Mouse (Mus musculus) heart, embryonic 13.5 days (tissue): ENCODE measurements around the gene Samd4b. TPM values are rescaled to one million over a fixed set of nuclear protein-coding genes. Genes with fewer than 3 reads are reported as not detected.

Source experiments
- ATAC-seq: fragments of 200-750 bp; cut with Nextera tagmentation; 2 replicates; pipeline ENCODE4 v1.8.0; 2017; ENCODE audit warnings: moderate TSS enrichment; ENCODE audit not compliant: insufficient number of reproducible peaks, low FRiP score, low TSS enrichment; ENCODE audit errors: extremely low read depth
- H3K27ac ChIP-seq: fragments of 300-500 bp; sonication (generic); replicated peaks from 2 replicates; pipeline ENCODE4 v1.5.1; 2015; ENCODE audit warnings: moderate library complexity, mild to moderate bottlenecking, inconsistent platforms
- H3K27me3 ChIP-seq: fragments of 300-500 bp; sonication (generic); replicated peaks from 2 replicates; pipeline ENCODE4 v1.6.1; 2015; ENCODE audit warnings: mild to moderate bottlenecking, inconsistent platforms
- H3K36me3 ChIP-seq: fragments of 300-500 bp; sonication (generic); 2 replicates; pipeline ENCODE4 v1.6.1; 2015; ENCODE audit warnings: mild to moderate bottlenecking, inconsistent platforms
- H3K4me1 ChIP-seq: fragments of 300-500 bp; sonication (generic); 2 replicates; pipeline ENCODE4 v1.6.1; 2015; ENCODE audit warnings: inconsistent platforms
- H3K4me2 ChIP-seq: fragments of 300-500 bp; sonication (generic); 2 replicates; pipeline ENCODE4 v1.6.1; 2015; ENCODE audit warnings: inconsistent platforms, mild to moderate bottlenecking, moderate library complexity
- H3K4me3 ChIP-seq: fragments of 300-500 bp; sonication (generic); 2 replicates; pipeline ENCODE4 v1.5.1; 2015; ENCODE audit warnings: moderate library complexity, mild to moderate bottlenecking, inconsistent platforms
- H3K9ac ChIP-seq: fragments of 300-500 bp; sonication (generic); 2 replicates; pipeline ENCODE4 v1.6.1; 2015; ENCODE audit warnings: inconsistent platforms, mild to moderate bottlenecking, moderate library complexity
- H3K9me3 ChIP-seq: fragments of 300-500 bp; sonication (generic); 2 replicates; pipeline ENCODE4 v1.6.1; 2016; ENCODE audit warnings: inconsistent platforms
- WGBS: fragments of 180-500 bp; shearing (Covaris S2); methylation state at CpG from one replicate; pipeline ENCODE4 v1.1.7; 2015; ENCODE audit warnings: mixed read lengths; 5-methylcytosine and 5-hydroxymethylcytosine counted together
- polyA plus RNA-seq: library from polyadenylated mRNA; unstranded; fragments of >200 nt; fragmentation: Nextera tagmentation; extraction: Ambion mirVana; gene quantifications from 2 replicates; pipeline ENCODE4 v1.2.1, GENCODE M21; 2015

Samd4b gene
- polyA plus RNA-seq, 1 experiment from 2014 or later, result 23.3 TPM

GRCm38 (mm10) chr7:28381938-28382337 is 216.0 kb downstream of the Samd4b start:
- Histone ChIP-seq H3K4me3 (peak overlapping the region; percentile 46), H3K27me3 (no peaks in the 10 kb centered on the region), H3K36me3 (peaks cover 29% of the 10 kb centered on the region), H3K9ac (peak overlapping the region; percentile 85), H3K4me1 (peaks cover 65% of the 10 kb centered on the region), H3K9me3 (no peaks in the 10 kb centered on the region), H3K27ac (peak overlapping the region; percentile 100), H3K4me2 (peak overlapping the region; percentile 88)
- ATAC-seq, result peak; percentile 35; the same call in 1 of the 2 replicates
- under 1% methylated on average over 20 of the region's 20 CpGs for WGBS

GRCm38 (mm10) chr7:28381017-28381790 is 216.7 kb downstream of the Samd4b start:
- H3K27ac ChIP-seq, result peak overlapping the region; percentile 100
- H3K36me3 ChIP-seq, result peaks cover 28% of the 10 kb centered on the region
- H3K9ac ChIP-seq, result peak overlapping the region; percentile 85
- peaks cover 70% of the 10 kb centered on the region for H3K4me1 ChIP-seq
- peak; percentile 14 for ATAC-seq
- H3K27me3 ChIP-seq, result no peaks in the 10 kb centered on the region
- H3K4me2 ChIP-seq, result peak overlapping the region; percentile 88
- WGBS, result 5% methylated on average over 30 of the region's 30 CpGs
- no peaks in the 10 kb centered on the region for H3K9me3 ChIP-seq
- peak overlapping the region; percentile 46 for H3K4me3 ChIP-seq

- Histone ChIP-seq H3K27me3 (no peaks in the 10 kb centered on the region), H3K4me3 (peak within 1 kb of the TSS; percentile 87), H3K27ac (peak within 1 kb of the TSS; percentile 100), H3K4me1 (peaks cover 73% of the 10 kb centered on the region), H3K36me3 (peaks cover 20% of the 10 kb centered on the region), H3K9me3 (no peaks in the 10 kb centered on the region), H3K9ac (peak within 1 kb of the TSS; percentile 98), H3K4me2 (peak within 1 kb of the TSS; percentile 88)
- ATAC-seq, result no peak
- WGBS, result 45% methylated on average over 17 of the region's 17 CpGs
Measured at GRCm38 (mm10) chr7:28380237-28381016, 217.5 kb downstream of the Samd4b start, which contains the start of gene Zfp36. Zfp36 (minus strand) TSS chr7:28380253.

GRCm38 (mm10) chr7:28378769-28379651 is 218.9 kb downstream of the Samd4b start:
- peak; percentile 46 for ATAC-seq
- peak overlapping the region; percentile 87 for H3K4me3 ChIP-seq
- peaks cover 14% of the 10 kb centered on the region for H3K36me3 ChIP-seq
- no peaks in the 10 kb centered on the region for H3K27me3 ChIP-seq
- peaks cover 82% of the 10 kb centered on the region for H3K4me1 ChIP-seq
- H3K9me3 ChIP-seq, result no peaks in the 10 kb centered on the region
- H3K9ac ChIP-seq, result peak overlapping the region; percentile 98
- H3K4me2 ChIP-seq, result peak overlapping the region; percentile 88
- WGBS, result under 1% methylated on average over 53 of the region's 53 CpGs
- H3K27ac ChIP-seq, result peak overlapping the region; percentile 100

- Histone ChIP-seq H3K27ac (peak overlapping the region; percentile 100), H3K4me3 (peak overlapping the region; percentile 87), H3K27me3 (no peaks in the 10 kb centered on the region), H3K4me2 (peak overlapping the region; percentile 88), H3K9me3 (no peaks in the 10 kb centered on the region), H3K36me3 (peaks cover 14% of the 10 kb centered on the region), H3K9ac (peak overlapping the region; percentile 98), H3K4me1 (peaks cover 78% of the 10 kb centered on the region)
- WGBS, result 20% methylated on average over 32 of the region's 32 CpGs
- ATAC-seq, result no peak
Measured at GRCm38 (mm10) chr7:28378066-28378690, 219.8 kb downstream of the Samd4b start.

- peak overlapping the region; percentile 100 for H3K27ac ChIP-seq
- H3K36me3 ChIP-seq, result peaks cover 14% of the 10 kb centered on the region
- WGBS, result 59% methylated on average over 18 of the region's 18 CpGs
- H3K9me3 ChIP-seq, result no peaks in the 10 kb centered on the region
- peak overlapping the region; percentile 88 for H3K4me2 ChIP-seq
- ATAC-seq, result no peak
- peak overlapping the region; percentile 87 for H3K4me3 ChIP-seq
- no peaks in the 10 kb centered on the region for H3K27me3 ChIP-seq
- H3K4me1 ChIP-seq, result peaks cover 71% of the 10 kb centered on the region
- peak overlapping the region; percentile 98 for H3K9ac ChIP-seq
Measured at GRCm38 (mm10) chr7:28377190-28378065, 220.5 kb downstream of the Samd4b start.

GRCm38 (mm10) chr7:28376011-28376771 is 221.8 kb downstream of the Samd4b start:
- Histone ChIP-seq H3K36me3 (peaks cover 14% of the 10 kb centered on the region), H3K4me1 (peaks cover 60% of the 10 kb centered on the region), H3K9me3 (no peaks in the 10 kb centered on the region), H3K27me3 (no peaks in the 10 kb centered on the region), H3K9ac (peak overlapping the region; percentile 98), H3K4me3 (peak overlapping the region; percentile 87), H3K27ac (peak overlapping the region; percentile 100), H3K4me2 (peak overlapping the region; percentile 88)
- 3% methylated on average over 30 of the region's 30 CpGs for WGBS
- no peak for ATAC-seq

GRCm38 (mm10) chr7:28375176-28375921 is 222.6 kb downstream of the Samd4b start:
- Histone ChIP-seq H3K27me3 (no peaks in the 10 kb centered on the region), H3K4me2 (peak overlapping the region; percentile 88), H3K9ac (peak overlapping the region; percentile 98), H3K27ac (peak overlapping the region; percentile 100), H3K9me3 (no peaks in the 10 kb centered on the region), H3K4me1 (peaks cover 59% of the 10 kb centered on the region), H3K4me3 (peak overlapping the region; percentile 87), H3K36me3 (peaks cover 15% of the 10 kb centered on the region)
- peak; percentile 40 for ATAC-seq
- under 1% methylated on average over 35 of the region's 36 CpGs for WGBS

GRCm38 (mm10) chr7:28374647-28375046 is 223.3 kb downstream of the Samd4b start:
- 81% methylated on average over 10 of the region's 10 CpGs for whole genome bisulfite sequencing
- H3K4me1 ChIP-seq, result peaks cover 59% of the 10 kb centered on the region

More at GRCm38 (mm10) chr7:28374647-28375046, 223.3 kb downstream of the Samd4b start:
- Histone ChIP-seq H3K27me3 (no peaks in the 10 kb centered on the region), H3K36me3 (peaks cover 22% of the 10 kb centered on the region), H3K4me2 (peak overlapping the region; percentile 88), H3K9ac (peak overlapping the region; percentile 98), H3K27ac (peak overlapping the region; percentile 100), H3K4me3 (peak overlapping the region; percentile 87), H3K9me3 (no peaks in the 10 kb centered on the region)
- no peak for ATAC-seq
